In the genomic region with DNA sequence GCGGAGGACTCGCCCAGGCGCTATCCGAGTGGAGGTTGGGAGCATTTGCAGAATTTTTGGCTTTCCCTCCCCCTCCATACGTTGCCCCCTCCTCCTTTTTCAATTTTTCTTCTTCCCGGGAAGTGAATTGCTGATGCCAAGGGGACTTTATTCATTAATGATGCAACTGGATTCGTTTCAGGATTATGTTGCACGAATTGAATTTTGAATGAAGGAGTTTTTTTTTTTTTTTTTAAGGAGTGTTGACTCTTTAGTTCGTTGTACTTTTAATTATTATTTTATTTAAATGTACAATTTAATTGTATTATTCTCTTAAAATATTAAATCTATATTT, we compare ENCODE assay signal across 8 mouse cellular contexts. TPM values are rescaled to one million over a fixed set of nuclear protein-coding genes. Genes with fewer than 3 reads are reported as not detected.
DNase-seq lines count a peak whose midpoint lies in the region; ATAC-seq and TF ChIP-seq lines count a peak whose summit lies in the region.

No protein-coding gene starts in this region.

- H3K9me3 ChIP-seq in heart, embryonic 10.5 days, result no peaks in the 10 kb centered on the region
- no peaks in the 10 kb centered on the region for H3K9me3 ChIP-seq in forebrain, embryonic 12.5 days
- no peaks in the 10 kb centered on the region for H3K9me3 ChIP-seq in liver, embryonic 13.5 days (replicated peaks)

- H3K27ac ChIP-seq in heart, embryonic 10.5 days, result peak overlapping the region; percentile 97
- H3K27ac ChIP-seq in forebrain, embryonic 12.5 days, result peak overlapping the region; percentile 95
- H3K27ac ChIP-seq in liver, embryonic 13.5 days, result peak overlapping the region; percentile 92

- under 1% methylated on average over 9 of the region's 9 CpGs for WGBS in heart, embryonic 10.5 days
- 1% methylated on average over 6 of the region's 9 CpGs for WGBS in forebrain, embryonic 12.5 days
- under 1% methylated on average over 9 of the region's 9 CpGs for WGBS in liver, embryonic 13.5 days (ENCODE audit: insufficient replicate concordance)

- H3K4me1 ChIP-seq in heart, embryonic 10.5 days, result peaks cover 22% of the 10 kb centered on the region
- H3K4me1 ChIP-seq in forebrain, embryonic 12.5 days, result peaks cover 34% of the 10 kb centered on the region
- peaks cover 39% of the 10 kb centered on the region for H3K4me1 ChIP-seq in liver, embryonic 13.5 days (replicated peaks)

- H3K4me3 ChIP-seq in heart, embryonic 10.5 days, result peak overlapping the region; percentile 84
- peak overlapping the region; percentile 82 for H3K4me3 ChIP-seq in C2C12 (ENCODE audit: insufficient read depth, poor library complexity, severe bottlenecking)
- H3K4me3 ChIP-seq in forebrain, embryonic 12.5 days (replicated peaks), result peak overlapping the region; percentile 78
- H3K4me3 ChIP-seq in liver, embryonic 13.5 days (replicated peaks), result peak overlapping the region; percentile 84

- peak overlapping the region; percentile 95 for H3K9ac ChIP-seq in forebrain, embryonic 12.5 days
- H3K9ac ChIP-seq in liver, embryonic 13.5 days, result peak overlapping the region; percentile 95

- no peaks in the 10 kb centered on the region for H3K36me3 ChIP-seq in heart, embryonic 10.5 days
- H3K36me3 ChIP-seq in C2C12 (ENCODE audit: control insufficient read depth, insufficient read depth), result no peaks in the 10 kb centered on the region
- no peaks in the 10 kb centered on the region for H3K36me3 ChIP-seq in forebrain, embryonic 12.5 days (replicated peaks)
- H3K36me3 ChIP-seq in liver, embryonic 13.5 days, result no peaks in the 10 kb centered on the region

- peaks cover 44% of the 10 kb centered on the region for H3K79me3 ChIP-seq in C2C12 (ENCODE audit: low read depth)

- TF ChIP-seq CTCF in C2C12 (IDR thresholded peaks at IDR 0.05; ENCODE audit: control insufficient read depth, insufficient read depth, insufficient read length), result no peak

- intact Hi-C loops in left cerebral cortex, postnatal 10 days (cut with DNase I), result loop anchor here (5.0 to 10.0 kb wide), 2 partner anchors 74 to 93 kb away; no protein-coding TSS in a partner anchor

- no peaks in the 10 kb centered on the region for H3K27me3 ChIP-seq in heart, embryonic 10.5 days (ENCODE audit: insufficient read depth, poor library complexity, severe bottlenecking)
- no peaks in the 10 kb centered on the region for H3K27me3 ChIP-seq in C2C12 (ENCODE audit: control insufficient read depth, insufficient read depth, insufficient read length)
- 0 out of 2 replicates have a peak, but pooled peaks cover 5% of the 10 kb centered on the region for H3K27me3 ChIP-seq in forebrain, embryonic 12.5 days
- no peaks in the 10 kb centered on the region for H3K27me3 ChIP-seq in liver, embryonic 13.5 days

- DNase-seq in heart, embryonic 10.5 days (ENCODE audit: low spot score), result no peak
- DNase-seq in heart, adult 11 months, result no peak
- no peak for DNase-seq in liver, embryonic 13.5 days
- no peak for DNase-seq in left cerebral cortex, adult 8-10 months (ENCODE audit: low spot score in 2 of 2)
- DNase-seq in left cerebral cortex, postnatal 10 days (ENCODE audit: extremely low spot score in 1 of 2, low spot score in 2 of 2), result no peak
- DNase-seq in urinary bladder, adult 2 months (ENCODE audit: low spot score), result no peak

- no peak for ATAC-seq in forebrain, embryonic 12.5 days (ENCODE audit: low FRiP score)
- ATAC-seq in liver, embryonic 13.5 days (ENCODE audit: low read depth), result no peak

- H3K79me2 ChIP-seq in C2C12 (ENCODE audit: control insufficient read depth, insufficient read depth), result peaks cover 53% of the 10 kb centered on the region

- peak overlapping the region; percentile 96 for H3ac ChIP-seq in C2C12 (ENCODE audit: control insufficient read depth, insufficient read length, low read depth)

- H3K4me2 ChIP-seq in forebrain, embryonic 12.5 days, result peak overlapping the region; percentile 77
- H3K4me2 ChIP-seq in liver, embryonic 13.5 days, result peak overlapping the region; percentile 87

TF ChIP-seq in C2C12, 6 proteins besides CTCF, POLR2A, EP300 and RAD21:
- TF ChIP-seq CEBPB (IDR thresholded peaks at IDR 0.05; ENCODE audit: low read depth) (no peak), USF1 (IDR thresholded peaks at IDR 0.05; ENCODE audit: low read depth) (no peak), MYOD1 (IDR thresholded peaks at IDR 0.05; ENCODE audit: control insufficient read depth, insufficient read length, low read depth) (no peak), MAX (IDR thresholded peaks at IDR 0.05) (no peak), FOSL1 (IDR thresholded peaks at IDR 0.05; ENCODE audit: insufficient read depth, low read length, poor library complexity, severe bottlenecking) (no peak), MYOG (IDR thresholded peaks at IDR 0.05; ENCODE audit: control insufficient read depth, extremely low read depth, insufficient read length) (no peak)

RNA-seq across cellular contexts. Expression of gene Cdc42bpa, which starts 0.2 kb away (rescaled TPM):
- 12.0 and 14.8 TPM in 2 replicates for polyA plus RNA-seq in heart, embryonic 10.5 days (2016; fragmentation: Nextera tagmentation; extraction: Ambion mirVana)
- 10.7 TPM for polyA plus RNA-seq in C2C12 (2012; fragmentation: generic; extraction: Trizol)
- 18.5 and 24.0 TPM in 2 replicates for polyA plus RNA-seq in forebrain, embryonic 12.5 days (2016; fragmentation: Nextera tagmentation; extraction: Ambion mirVana)
- polyA plus RNA-seq in liver, embryonic 13.5 days (2015; fragmentation: Nextera tagmentation; extraction: Ambion mirVana), result 11.1 and 11.4 TPM in 2 replicates
- 100 to 1,000 TPM; 222 to 265 (median 238) TPM for total RNA-seq in left cerebral cortex, adult 8-10 months (2022)
- total RNA-seq in left cerebral cortex, postnatal 10 days (2021), result 100 to 1,000 TPM; 218 to 229 TPM
- polyA plus RNA-seq in urinary bladder, adult 2 months (2012; rRNA removed), result 32.7 and 43.3 TPM in 2 replicates
